Mouse (Mus musculus): ENCODE data around the gene 9630041A04Rik. TPM values are rescaled to one million over a fixed set of nuclear protein-coding genes. Genes with fewer than 3 reads are reported as not detected.

Gene 9630041A04Rik
- polyA plus RNA-seq, 1 experiment from 2014 or later = 0.20 TPM

- Histone ChIP-seq H3K27me3 (replicated peaks) (no peaks in the 10 kb centered on the region), H3K4me3 (no peak overlapping the region), H3K9ac (no peak overlapping the region), H3K27ac (no peak overlapping the region), H3K4me2 (replicated peaks) (no peak overlapping the region), H3K36me3 (no peaks in the 10 kb centered on the region), H3K9me3 (no peaks in the 10 kb centered on the region), H3K4me1 (no peaks in the 10 kb centered on the region)
- 52% methylated on average over 4 of the region's 4 CpGs for WGBS
- ATAC-seq (ENCODE audit: low FRiP score, low read depth) = no peak
These were observed 63.2 kb downstream of the 9630041A04Rik start for GRCm38 (mm10) chr9:101924829-101925228.

DNA sequence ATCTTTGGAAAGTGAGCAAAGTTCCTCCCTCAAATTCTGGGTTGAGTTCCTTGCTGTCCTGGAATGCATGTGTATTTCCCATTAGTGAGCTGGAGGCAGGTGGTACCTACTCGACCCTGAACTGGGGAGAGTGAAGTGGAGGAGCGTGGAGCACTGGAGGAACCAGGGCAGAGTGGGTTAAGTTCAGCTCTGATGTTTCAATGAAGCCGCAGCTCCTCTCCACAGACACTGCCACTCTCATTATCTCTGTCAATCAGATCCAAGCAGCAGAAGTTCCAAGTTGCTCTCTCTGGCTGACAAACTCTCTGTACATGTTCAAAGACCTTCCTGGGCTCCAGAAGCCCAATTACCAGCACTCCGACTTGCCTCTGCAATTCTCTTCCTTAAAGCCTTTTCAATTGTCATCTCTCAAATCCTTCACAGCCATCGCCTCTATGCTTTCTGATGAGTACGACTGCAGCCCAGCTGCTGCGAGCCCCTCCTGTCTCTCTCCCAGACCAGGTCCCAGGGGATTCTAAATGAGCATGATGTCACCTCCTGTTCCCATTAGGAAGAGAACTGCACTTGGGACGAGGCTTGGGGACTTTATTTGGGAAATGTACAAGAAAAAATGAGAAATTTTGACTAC, 72.4 kb downstream of the 9630041A04Rik start:
- Histone ChIP-seq H3K4me1 (peaks cover 8% of the 10 kb centered on the region), H3K27ac (no peak overlapping the region), H3K9me3 (no peaks in the 10 kb centered on the region), H3K9ac (no peak overlapping the region), H3K4me2 (replicated peaks) (no peak overlapping the region), H3K4me3 (no peak overlapping the region), H3K36me3 (no peaks in the 10 kb centered on the region), H3K27me3 (replicated peaks) (no peaks in the 10 kb centered on the region)
- 59% methylated on average over 8 of the region's 8 CpGs for WGBS
- ATAC-seq (ENCODE audit: low FRiP score, low read depth) = no peak

DNA sequence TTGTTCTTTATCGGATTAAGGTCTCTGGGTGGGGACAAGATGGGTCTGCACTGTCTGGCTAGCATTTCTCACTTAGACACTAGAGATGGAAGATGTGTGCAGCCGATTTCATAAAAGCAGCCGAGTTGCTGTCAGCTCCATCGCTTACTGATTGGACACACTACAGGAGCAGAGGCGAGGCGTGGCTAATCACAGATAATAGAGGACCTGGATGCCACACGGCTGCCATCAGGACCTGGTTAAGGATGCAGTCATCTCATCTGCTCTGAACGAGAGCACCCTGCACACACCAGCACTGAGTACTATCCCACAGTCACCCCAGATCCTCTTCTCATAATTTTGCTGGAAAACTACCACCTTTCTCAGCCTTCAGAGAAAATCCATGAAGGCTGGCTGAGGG, 73.2 kb downstream of the 9630041A04Rik start:
- Histone ChIP-seq H3K4me1 (peaks cover 8% of the 10 kb centered on the region), H3K27me3 (replicated peaks) (no peaks in the 10 kb centered on the region), H3K36me3 (no peaks in the 10 kb centered on the region), H3K4me2 (replicated peaks) (no peak overlapping the region), H3K27ac (no peak overlapping the region), H3K4me3 (no peak overlapping the region), H3K9ac (no peak overlapping the region), H3K9me3 (no peaks in the 10 kb centered on the region)
- ATAC-seq (ENCODE audit: low FRiP score, low read depth) = 0 out of 2 replicates have a peak, but pooled peaks have one; percentile 13
- WGBS = 36% methylated on average over 8 of the region's 8 CpGs

DNA sequence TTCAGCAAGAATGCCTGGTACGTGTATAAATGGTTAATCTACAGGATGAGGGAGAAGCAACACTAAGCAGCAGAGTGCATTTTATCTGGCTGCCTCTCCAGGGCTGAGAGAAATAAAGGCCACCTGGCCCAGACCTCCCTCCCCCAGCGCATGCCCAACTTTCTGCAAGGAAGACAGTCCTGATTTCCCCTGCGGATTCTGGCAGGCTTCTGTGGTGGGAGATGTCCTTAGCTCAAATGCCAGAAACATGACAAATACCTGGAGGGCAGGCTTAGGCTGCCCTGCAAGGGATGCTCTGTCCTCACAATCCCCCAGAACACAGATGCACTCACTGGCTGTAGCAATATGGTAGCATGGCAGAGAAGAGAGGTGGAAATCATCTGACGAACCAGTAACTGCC, 76.4 kb downstream of the 9630041A04Rik start:
- 84% methylated on average over 4 of the region's 4 CpGs for WGBS
- Histone ChIP-seq H3K27me3 (replicated peaks) (no peaks in the 10 kb centered on the region), H3K4me3 (no peak overlapping the region), H3K9ac (no peak overlapping the region), H3K4me1 (peaks cover 8% of the 10 kb centered on the region), H3K36me3 (no peaks in the 10 kb centered on the region), H3K4me2 (replicated peaks) (no peak overlapping the region), H3K9me3 (no peaks in the 10 kb centered on the region), H3K27ac (no peak overlapping the region)
- ATAC-seq (ENCODE audit: low FRiP score, low read depth) = no peak

GRCm38 (mm10) chr9:101939006-101939405, 77.4 kb downstream of the 9630041A04Rik start:
- H3K4me1 ChIP-seq = peaks cover 8% of the 10 kb centered on the region
- no peaks in the 10 kb centered on the region for H3K9me3 ChIP-seq
- H3K9ac ChIP-seq = no peak overlapping the region
- H3K4me3 ChIP-seq = no peak overlapping the region
- 61% methylated on average over 5 of the region's 5 CpGs for WGBS
- no peak overlapping the region for H3K4me2 ChIP-seq (replicated peaks)
- ATAC-seq (ENCODE audit: low FRiP score, low read depth) = peak; percentile 37; the same call in 1 of the 2 replicates
- no peak overlapping the region for H3K27ac ChIP-seq
- no peaks in the 10 kb centered on the region for H3K36me3 ChIP-seq
- no peaks in the 10 kb centered on the region for H3K27me3 ChIP-seq (replicated peaks)

DNA sequence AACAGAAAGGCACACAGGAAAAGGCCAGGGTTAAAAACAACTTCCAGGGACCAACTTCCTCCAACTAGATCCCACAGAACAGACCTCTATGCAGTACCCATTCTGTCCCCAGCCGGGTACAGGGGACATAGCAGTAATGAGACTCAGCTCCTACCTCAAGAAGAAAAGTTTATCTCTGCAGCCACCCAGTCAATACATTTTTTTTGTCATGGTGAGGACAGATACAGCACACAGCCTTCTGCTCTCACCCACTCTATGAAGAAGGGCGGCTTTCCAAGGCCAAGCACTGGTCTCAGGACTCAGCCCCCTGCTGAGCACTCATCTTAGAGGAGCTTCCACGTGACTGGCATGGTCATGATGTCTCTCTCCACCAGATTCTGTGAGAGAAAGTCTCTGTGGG, 78.5 kb downstream of the 9630041A04Rik start:
- no peak overlapping the region for H3K9ac ChIP-seq
- H3K27ac ChIP-seq = no peak overlapping the region
- no peak overlapping the region for H3K4me2 ChIP-seq (replicated peaks)
- no peaks in the 10 kb centered on the region for H3K36me3 ChIP-seq
- no peaks in the 10 kb centered on the region for H3K27me3 ChIP-seq (replicated peaks)
- no peak overlapping the region for H3K4me3 ChIP-seq
- H3K9me3 ChIP-seq = no peaks in the 10 kb centered on the region
- no peak for ATAC-seq (ENCODE audit: low FRiP score, low read depth)
- WGBS = 75% methylated on average over 3 of the region's 3 CpGs
- 0 out of 2 replicates have a peak, but pooled peaks cover under 1% of the 10 kb centered on the region for H3K4me1 ChIP-seq

- H3K27me3 ChIP-seq (replicated peaks) = no peaks in the 10 kb centered on the region
- no peak overlapping the region for H3K9ac ChIP-seq
- 85% methylated on average over 9 of the region's 9 CpGs for WGBS
- ATAC-seq (ENCODE audit: low FRiP score, low read depth) = no peak
- H3K4me3 ChIP-seq = no peak overlapping the region
- no peak overlapping the region for H3K4me2 ChIP-seq (replicated peaks)
- H3K36me3 ChIP-seq = no peaks in the 10 kb centered on the region
- H3K9me3 ChIP-seq = no peaks in the 10 kb centered on the region
- H3K4me1 ChIP-seq = no peaks in the 10 kb centered on the region
- H3K27ac ChIP-seq = no peak overlapping the region
These were observed 80.5 kb downstream of the 9630041A04Rik start for GRCm38 (mm10) chr9:101942058-101942669.

GRCm38 (mm10) chr9:101945326-101945725, 83.7 kb downstream of the 9630041A04Rik start:
- WGBS = 35% methylated on average over 7 of the region's 7 CpGs

DNA sequence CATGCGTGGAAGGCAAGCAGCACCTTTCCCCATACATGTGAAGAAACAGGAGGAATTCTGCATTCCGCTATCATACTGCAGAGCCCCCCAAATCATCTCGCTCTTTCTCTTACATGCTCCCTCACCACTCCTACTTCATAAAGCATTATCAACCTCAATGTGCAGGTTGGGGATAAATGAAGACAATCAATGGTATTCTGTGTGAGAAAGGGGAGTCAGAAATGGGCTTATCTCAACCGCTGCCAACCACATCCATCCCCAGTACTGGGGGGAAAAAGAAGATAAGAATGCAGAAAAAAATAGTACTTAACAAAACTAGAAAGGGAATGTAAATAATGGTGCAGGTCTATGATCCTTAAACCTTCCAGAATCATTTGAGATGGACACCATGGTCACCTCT, 84.2 kb downstream of the 9630041A04Rik start:
- peaks cover 7% of the 10 kb centered on the region; the same call in 1 of the 2 replicates for H3K4me1 ChIP-seq
- no peaks in the 10 kb centered on the region for H3K9me3 ChIP-seq
- 92% methylated on average over 4 of the region's 4 CpGs for WGBS
- H3K9ac ChIP-seq = no peak overlapping the region
- no peak overlapping the region for H3K4me3 ChIP-seq
- no peak overlapping the region for H3K27ac ChIP-seq
- H3K36me3 ChIP-seq = no peaks in the 10 kb centered on the region
- no peak overlapping the region for H3K4me2 ChIP-seq (replicated peaks)
- H3K27me3 ChIP-seq (replicated peaks) = no peaks in the 10 kb centered on the region
- ATAC-seq (ENCODE audit: low FRiP score, low read depth) = no peak

More at GRCm38 (mm10) chr9:101945326-101945725, 83.7 kb downstream of the 9630041A04Rik start:
- no peak overlapping the region for H3K27ac ChIP-seq
- H3K4me3 ChIP-seq = no peak overlapping the region
- H3K9me3 ChIP-seq = no peaks in the 10 kb centered on the region
- ATAC-seq (ENCODE audit: low FRiP score, low read depth) = no peak
- no peak overlapping the region for H3K9ac ChIP-seq
- no peaks in the 10 kb centered on the region for H3K36me3 ChIP-seq
- no peak overlapping the region for H3K4me2 ChIP-seq (replicated peaks)
- no peaks in the 10 kb centered on the region for H3K27me3 ChIP-seq (replicated peaks)
- H3K4me1 ChIP-seq = peaks cover 6% of the 10 kb centered on the region; the same call in 1 of the 2 replicates

GRCm38 (mm10) chr9:101950101-101950500, 88.5 kb downstream of the 9630041A04Rik start:
- no peaks in the 10 kb centered on the region for H3K9me3 ChIP-seq
- H3K27ac ChIP-seq = no peak overlapping the region
- peaks cover 7% of the 10 kb centered on the region; the same call in 1 of the 2 replicates for H3K4me1 ChIP-seq
- H3K27me3 ChIP-seq (replicated peaks) = no peaks in the 10 kb centered on the region
- no peak overlapping the region for H3K4me2 ChIP-seq (replicated peaks)
- no peaks in the 10 kb centered on the region for H3K36me3 ChIP-seq
- no peak overlapping the region for H3K4me3 ChIP-seq
- no peak overlapping the region; the same call in 1 of the 2 replicates for H3K9ac ChIP-seq
- WGBS = 13% methylated on average over 3 of the region's 3 CpGs
- no peak for ATAC-seq (ENCODE audit: low FRiP score, low read depth)

- 82% methylated on average over 4 of the region's 4 CpGs for WGBS
- peaks cover 7% of the 10 kb centered on the region; the same call in 1 of the 2 replicates for H3K4me1 ChIP-seq
- ATAC-seq (ENCODE audit: low FRiP score, low read depth) = no peak
These were observed 92.9 kb downstream of the 9630041A04Rik start for GRCm38 (mm10) chr9:101954529-101954928.

DNA sequence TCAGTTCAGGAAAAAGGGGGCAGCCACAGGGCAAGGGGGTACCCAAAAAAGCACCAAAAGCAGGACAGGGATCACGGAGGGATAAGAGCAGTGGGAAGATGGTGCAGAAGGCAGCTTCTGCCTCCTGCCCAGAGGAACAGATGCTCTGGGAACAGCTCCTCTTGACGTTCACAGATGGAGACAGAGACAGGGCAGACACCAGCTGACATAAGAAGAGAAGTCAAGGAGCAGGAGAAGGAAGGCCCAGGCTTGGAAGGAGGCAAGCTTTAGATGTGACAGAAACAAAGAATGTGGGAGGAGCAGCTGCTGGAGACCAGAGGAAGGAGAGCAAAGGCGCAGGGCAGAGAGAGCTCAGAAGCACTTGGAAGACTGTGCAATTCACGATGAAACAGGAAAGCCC, 94.6 kb downstream of the 9630041A04Rik start:
- Histone ChIP-seq H3K4me2 (replicated peaks) (no peak overlapping the region), H3K27ac (no peak overlapping the region), H3K36me3 (no peaks in the 10 kb centered on the region), H3K27me3 (replicated peaks) (no peaks in the 10 kb centered on the region), H3K9ac (no peak overlapping the region), H3K4me1 (no peaks in the 10 kb centered on the region), H3K9me3 (no peaks in the 10 kb centered on the region), H3K4me3 (no peak overlapping the region)
- 38% methylated on average over 4 of the region's 4 CpGs for WGBS
- ATAC-seq (ENCODE audit: low FRiP score, low read depth) = no peak

More at GRCm38 (mm10) chr9:101954529-101954928, 92.9 kb downstream of the 9630041A04Rik start:
- Histone ChIP-seq H3K4me2 (replicated peaks) (no peak overlapping the region), H3K4me3 (no peak overlapping the region), H3K27ac (no peak overlapping the region), H3K9me3 (no peaks in the 10 kb centered on the region), H3K9ac (no peak overlapping the region), H3K36me3 (no peaks in the 10 kb centered on the region), H3K27me3 (replicated peaks) (no peaks in the 10 kb centered on the region)

Data from neural tube, embryonic 12.5 days (tissue).